Mouse (Mus musculus) bone marrow, adult 2 months (tissue): ENCODE data around the gene Srgap2.

Source experiments
- CTCF ChIP-seq: fragments of 200-500 bp; IDR thresholded peaks from 2 replicates; pipeline ENCODE4 v1.5.1; 2011; ENCODE audit warnings: low read length, control low read depth; ENCODE audit not compliant: control insufficient read depth, insufficient read depth
- POLR2A ChIP-seq: fragments of 200-500 bp; IDR thresholded peaks from 2 replicates; pipeline ENCODE4 v1.6.1; 2011; ENCODE audit warnings: low read depth, mild to moderate bottlenecking, control low read depth, low read length, borderline replicate concordance; ENCODE audit not compliant: control insufficient read depth

DNA sequence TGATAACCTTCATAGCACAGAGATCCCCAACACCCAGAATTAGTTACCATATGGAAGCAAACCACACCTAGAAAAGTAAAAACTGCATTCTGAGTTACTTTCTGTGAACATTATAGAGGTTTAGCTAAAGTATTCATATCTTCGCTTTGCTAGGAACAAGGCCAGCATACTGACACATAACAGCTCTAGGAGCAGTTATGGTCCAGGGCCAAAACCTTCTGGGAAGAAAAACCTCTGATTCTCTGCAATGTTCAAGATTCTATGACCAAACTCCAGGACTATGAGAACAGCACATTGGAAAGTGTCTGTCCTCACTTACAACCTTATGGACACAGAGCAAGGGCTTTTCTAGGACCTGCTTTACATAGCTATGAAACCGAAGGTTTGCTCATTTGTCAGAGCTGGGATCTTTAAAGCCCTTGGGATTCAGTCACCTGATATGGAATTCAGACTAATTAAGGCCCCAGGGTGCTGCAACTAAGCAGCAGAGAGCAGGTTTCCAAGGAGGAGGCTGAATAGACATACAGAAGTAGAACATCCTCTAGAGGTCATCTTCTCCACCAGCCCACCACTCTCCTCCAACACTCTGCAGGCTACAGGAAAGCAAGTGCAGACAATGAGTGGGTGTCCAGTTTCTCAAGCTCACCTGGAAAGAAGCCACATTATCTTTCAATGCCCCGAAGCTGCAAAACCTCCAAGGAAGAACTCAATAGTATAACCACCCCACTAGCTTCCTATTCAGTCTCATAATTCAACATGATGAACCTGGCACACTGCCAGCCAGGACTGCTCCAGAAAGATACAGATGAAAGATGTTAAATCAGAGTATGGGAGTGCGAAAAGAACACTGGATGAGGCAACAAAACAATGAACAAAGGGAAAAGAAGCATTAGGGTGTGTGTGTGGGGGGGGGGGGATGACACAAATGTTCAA lies 32.9 kb downstream of the Srgap2 start:
- TF ChIP-seq CTCF, result no peak
- no peak for TF ChIP-seq POLR2A
